Mouse (Mus musculus): ENCODE data around the gene Ppil6. TPM values are rescaled to one million over a fixed set of nuclear protein-coding genes. Genes with fewer than 3 reads are reported as not detected.

The Ppil6 gene
- total RNA-seq (2014; rRNA removed): 0.94 and 1.1 TPM in 2 replicates
- 0.09 and 0.26 TPM in 2 replicates for polyA plus RNA-seq (2012; rRNA removed)

DNA sequence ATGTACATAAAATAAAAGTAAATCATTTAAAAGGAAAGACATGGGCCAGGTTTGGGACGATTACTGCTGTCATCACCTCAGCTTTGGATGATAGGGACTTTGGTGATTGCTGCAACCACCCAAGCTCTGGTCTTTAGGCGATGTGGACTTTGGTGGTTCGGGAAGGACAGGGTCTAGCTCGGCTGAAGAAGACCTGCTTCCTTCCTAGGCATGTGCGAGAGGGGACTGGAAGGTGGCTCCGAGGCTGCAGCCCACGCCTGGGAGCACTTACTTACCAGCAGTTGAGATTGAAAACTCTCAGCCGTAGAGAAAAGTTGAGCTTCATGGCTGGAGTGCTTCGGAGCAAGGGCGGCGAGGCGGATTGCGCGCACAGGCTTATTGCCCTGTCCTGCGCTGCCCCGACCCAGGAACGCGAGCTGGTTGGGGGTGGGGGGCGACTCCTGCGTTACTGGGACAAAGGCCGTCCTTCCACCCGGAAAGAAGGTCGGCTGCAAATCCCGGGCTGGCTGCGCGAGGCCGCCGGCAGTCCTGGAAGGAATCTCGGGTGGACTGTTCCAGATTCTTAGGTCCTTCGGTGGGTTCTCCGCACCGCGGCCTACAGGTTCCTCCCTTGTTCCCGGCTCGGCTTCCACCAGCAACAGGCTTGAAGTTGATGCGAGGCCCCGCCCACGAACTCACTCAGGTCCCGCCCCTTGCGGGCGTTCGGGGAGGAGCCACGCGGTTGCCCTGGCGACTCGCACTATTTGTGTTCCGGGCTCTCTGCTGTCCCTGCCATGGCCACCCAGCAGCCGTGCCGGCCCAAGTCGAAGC is at the start of gene Ppil6, which contains the start of gene Smpd2:
TSS of gene Ppil6 (plus strand) at position 732 of the 810 bp plus-strand sequence.
TSS of gene Smpd2 (minus strand) at position 662 of the 810 bp plus-strand sequence.
- TF ChIP-seq CTCF (IDR thresholded peaks at IDR 0.05; ENCODE audit: low read depth, low read length) (no peak), POLR2A (IDR thresholded peaks at IDR 0.05; ENCODE audit: extremely low read depth, insufficient read depth, low read length) (peak; percentile 81)
- peaks cover 3% of the 10 kb centered on the region; the same call in 1 of the 2 replicates for H3K79me2 ChIP-seq (ENCODE audit: control insufficient read depth, insufficient read depth, low read length)
- peak within 1 kb of the TSS; percentile 88 for H3K27ac ChIP-seq (replicated peaks; ENCODE audit: insufficient read depth, low read depth, low read length)
- H3K27me3 ChIP-seq (ENCODE audit: control insufficient read depth, insufficient read depth, low read length): no peaks in the 10 kb centered on the region
- DNase-seq (ENCODE audit: extremely low read depth, low read depth, low spot score): peak; percentile 79
- peaks cover 7% of the 10 kb centered on the region for H3K36me3 ChIP-seq (ENCODE audit: control insufficient read depth, insufficient read depth, low read length)
- peaks cover 14% of the 10 kb centered on the region for H3K4me1 ChIP-seq (ENCODE audit: control insufficient read depth, insufficient read depth, low read length)
- WGBS: under 1% methylated on average over 50 of the region's 50 CpGs
- H3K9ac ChIP-seq (ENCODE audit: low read depth, low read length): peak within 1 kb of the TSS; percentile 83
- peak within 1 kb of the TSS; percentile 87 for H3K4me3 ChIP-seq (ENCODE audit: insufficient read depth, low read depth, low read length)

DNA sequence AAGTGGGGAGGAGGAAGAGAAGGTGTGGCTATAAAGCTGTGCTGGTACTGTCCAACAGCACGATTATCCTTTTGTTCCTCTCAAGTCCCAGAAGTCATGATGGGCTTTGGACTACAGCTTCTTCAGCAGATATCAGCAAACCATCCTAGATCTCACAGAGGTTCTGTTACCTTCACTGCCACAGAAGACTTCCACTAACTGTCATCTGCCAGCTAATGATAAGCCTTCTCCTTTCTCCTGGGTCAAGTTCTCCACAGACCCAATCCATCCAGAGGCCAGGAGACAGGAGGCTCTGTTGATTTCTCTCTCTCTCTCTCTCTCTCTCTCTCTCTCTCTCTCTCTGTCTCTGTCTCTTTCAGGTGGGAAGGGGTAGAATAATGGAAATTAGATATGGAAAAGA is 42.0 kb upstream of the Ppil6 start:
- no peak for DNase-seq (ENCODE audit: extremely low read depth, low read depth, low spot score)
- no peak overlapping the region for H3K27ac ChIP-seq (replicated peaks; ENCODE audit: insufficient read depth, low read depth, low read length)
- no peak overlapping the region for H3K4me3 ChIP-seq (ENCODE audit: insufficient read depth, low read depth, low read length)
- peaks cover 3% of the 10 kb centered on the region; the same call in 1 of the 2 replicates for H3K36me3 ChIP-seq (ENCODE audit: control insufficient read depth, insufficient read depth, low read length)
- H3K9ac ChIP-seq (ENCODE audit: low read depth, low read length): no peak overlapping the region
- no peaks in the 10 kb centered on the region for H3K27me3 ChIP-seq (ENCODE audit: control insufficient read depth, insufficient read depth, low read length)
- H3K79me2 ChIP-seq (ENCODE audit: control insufficient read depth, insufficient read depth, low read length): peaks cover 9% of the 10 kb centered on the region; the same call in 1 of the 2 replicates
- H3K4me1 ChIP-seq (ENCODE audit: control insufficient read depth, insufficient read depth, low read length): peaks cover 16% of the 10 kb centered on the region
- TF ChIP-seq CTCF (IDR thresholded peaks at IDR 0.05; ENCODE audit: low read depth, low read length): no peak
- no peak for TF ChIP-seq POLR2A (IDR thresholded peaks at IDR 0.05; ENCODE audit: extremely low read depth, insufficient read depth, low read length)
- WGBS: 89% methylated on average over 1 of the region's 1 CpGs

DNA sequence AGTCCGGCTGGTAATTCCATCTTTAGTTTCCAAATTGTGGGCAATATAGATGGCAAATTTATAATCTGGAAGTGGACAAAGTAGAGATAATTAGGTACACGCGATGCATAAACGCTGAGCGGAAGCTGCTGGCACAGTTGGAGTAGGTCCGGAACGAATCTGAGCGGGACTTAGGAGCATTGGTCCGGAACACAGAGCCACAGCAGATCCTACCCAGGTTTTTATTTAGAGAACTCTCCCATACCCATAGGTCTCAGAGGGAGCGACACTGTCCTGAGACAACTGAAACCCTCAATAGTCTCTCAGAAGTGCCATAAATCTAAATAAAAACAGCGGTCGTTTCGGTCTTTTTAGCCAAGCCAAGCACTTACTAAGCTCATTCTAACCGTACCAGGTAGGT is 40.6 kb upstream of the Ppil6 start:
- H3K4me1 ChIP-seq (ENCODE audit: control insufficient read depth, insufficient read depth, low read length): peaks cover 16% of the 10 kb centered on the region
- H3K27ac ChIP-seq (replicated peaks; ENCODE audit: insufficient read depth, low read depth, low read length): peak overlapping the region; percentile 54
- peaks cover 9% of the 10 kb centered on the region; the same call in 1 of the 2 replicates for H3K79me2 ChIP-seq (ENCODE audit: control insufficient read depth, insufficient read depth, low read length)
- no peak for DNase-seq (ENCODE audit: extremely low read depth, low read depth, low spot score)
- peak overlapping the region; percentile 94 for H3K4me3 ChIP-seq (ENCODE audit: insufficient read depth, low read depth, low read length)
- no peaks in the 10 kb centered on the region for H3K27me3 ChIP-seq (ENCODE audit: control insufficient read depth, insufficient read depth, low read length)
- WGBS: 7% methylated on average over 14 of the region's 14 CpGs
- no peak for TF ChIP-seq CTCF (IDR thresholded peaks at IDR 0.05; ENCODE audit: low read depth, low read length)
- no peak for TF ChIP-seq POLR2A (IDR thresholded peaks at IDR 0.05; ENCODE audit: extremely low read depth, insufficient read depth, low read length)
- H3K9ac ChIP-seq (ENCODE audit: low read depth, low read length): peak overlapping the region; percentile 48; the same call in 1 of the 2 replicates
- H3K36me3 ChIP-seq (ENCODE audit: control insufficient read depth, insufficient read depth, low read length): peaks cover 3% of the 10 kb centered on the region; the same call in 1 of the 2 replicates

DNA sequence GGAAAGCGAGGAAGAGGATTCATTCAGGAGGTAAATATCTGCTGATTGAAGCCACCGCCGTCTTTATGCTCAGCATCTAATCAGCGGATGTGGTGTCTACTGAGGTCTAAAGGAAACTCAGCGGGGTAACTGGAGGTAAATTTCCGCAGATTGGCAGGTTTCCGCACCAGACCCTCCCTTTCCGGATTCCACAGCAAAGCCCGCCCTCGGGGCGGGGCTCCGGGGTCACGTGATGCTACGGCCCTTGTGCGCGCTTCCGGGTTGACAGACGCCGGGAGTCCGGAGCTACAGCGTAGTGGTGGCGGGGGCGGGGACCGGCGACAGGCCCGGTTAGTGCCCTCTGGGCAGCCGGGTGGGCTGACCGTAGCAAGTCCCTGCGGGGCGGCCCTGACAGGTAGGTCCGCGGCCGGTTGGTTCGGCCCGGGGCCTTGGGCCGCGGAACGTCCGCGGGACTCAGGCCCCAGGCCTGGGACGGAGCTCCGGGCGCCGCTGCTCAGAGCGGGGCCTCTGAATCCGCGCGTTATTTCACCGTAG is 40.0 kb upstream of the Ppil6 start, which contains the start of gene Zbtb24:
TSS of gene Zbtb24 (plus strand) at position 247 of the 534 bp plus-strand sequence.
- Histone ChIP-seq H3K9ac (ENCODE audit: low read depth, low read length) (peak within 1 kb of the TSS; percentile 94), H3K79me2 (ENCODE audit: control insufficient read depth, insufficient read depth, low read length) (peaks cover 9% of the 10 kb centered on the region; the same call in 1 of the 2 replicates), H3K4me3 (ENCODE audit: insufficient read depth, low read depth, low read length) (peak within 1 kb of the TSS; percentile 94), H3K27ac (replicated peaks; ENCODE audit: insufficient read depth, low read depth, low read length) (peak within 1 kb of the TSS; percentile 92), H3K27me3 (ENCODE audit: control insufficient read depth, insufficient read depth, low read length) (no peaks in the 10 kb centered on the region), H3K36me3 (ENCODE audit: control insufficient read depth, insufficient read depth, low read length) (peaks cover 6% of the 10 kb centered on the region), H3K4me1 (ENCODE audit: control insufficient read depth, insufficient read depth, low read length) (peaks cover 16% of the 10 kb centered on the region)
- TF ChIP-seq CTCF (IDR thresholded peaks at IDR 0.05; ENCODE audit: low read depth, low read length) (no peak), POLR2A (IDR thresholded peaks at IDR 0.05; ENCODE audit: extremely low read depth, insufficient read depth, low read length) (peak; percentile 67; the same call in 1 of the 2 replicates)
- DNase-seq (ENCODE audit: extremely low read depth, low read depth, low spot score): peak; percentile 87
- under 1% methylated on average over 49 of the region's 49 CpGs for WGBS

DNA sequence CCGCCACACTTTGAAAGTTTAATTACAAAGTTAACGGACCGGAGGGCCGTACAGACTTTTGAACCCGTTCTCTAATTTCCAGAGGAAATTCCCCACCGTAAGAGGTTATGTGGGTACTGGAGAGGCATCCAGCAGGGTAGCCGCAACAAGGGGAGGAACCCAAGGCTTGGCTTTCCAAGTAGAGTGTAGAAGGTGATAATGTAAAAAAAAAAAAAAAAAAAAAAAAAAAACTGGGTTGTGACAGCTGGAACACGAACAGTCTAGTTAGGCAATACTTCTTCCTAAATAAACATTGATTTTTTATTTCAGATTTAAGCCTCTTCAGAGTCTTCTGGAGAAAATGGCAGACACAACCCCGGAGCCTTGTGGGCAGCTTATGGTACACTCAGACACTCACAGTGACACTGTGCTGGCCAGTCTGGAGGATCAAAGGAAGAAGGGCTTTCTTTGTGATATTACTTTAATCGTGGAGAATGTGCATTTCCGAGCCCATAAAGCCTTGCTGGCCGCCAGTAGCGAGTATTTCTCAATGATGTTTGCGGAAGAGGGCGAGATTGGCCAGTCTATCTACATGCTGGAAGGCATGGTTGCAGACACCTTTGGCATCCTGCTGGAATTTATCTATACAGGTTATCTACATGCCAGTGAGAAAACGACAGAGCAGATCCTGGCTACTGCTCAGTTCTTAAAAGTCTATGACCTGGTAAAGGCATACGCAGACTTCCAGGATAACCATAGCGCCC is 39.3 kb upstream of the Ppil6 start:
- no peak for TF ChIP-seq POLR2A (IDR thresholded peaks at IDR 0.05; ENCODE audit: extremely low read depth, insufficient read depth, low read length)
- TF ChIP-seq CTCF (IDR thresholded peaks at IDR 0.05; ENCODE audit: low read depth, low read length): no peak
- DNase-seq (ENCODE audit: extremely low read depth, low read depth, low spot score): peak; percentile 91
- peak overlapping the region; percentile 94 for H3K4me3 ChIP-seq (ENCODE audit: insufficient read depth, low read depth, low read length)
- peak overlapping the region; percentile 92 for H3K27ac ChIP-seq (replicated peaks; ENCODE audit: insufficient read depth, low read depth, low read length)
- H3K27me3 ChIP-seq (ENCODE audit: control insufficient read depth, insufficient read depth, low read length): no peaks in the 10 kb centered on the region
- H3K36me3 ChIP-seq (ENCODE audit: control insufficient read depth, insufficient read depth, low read length): peaks cover 14% of the 10 kb centered on the region
- 13% methylated on average over 18 of the region's 18 CpGs for WGBS
- H3K4me1 ChIP-seq (ENCODE audit: control insufficient read depth, insufficient read depth, low read length): peaks cover 16% of the 10 kb centered on the region
- peaks cover 9% of the 10 kb centered on the region; the same call in 1 of the 2 replicates for H3K79me2 ChIP-seq (ENCODE audit: control insufficient read depth, insufficient read depth, low read length)
- H3K9ac ChIP-seq (ENCODE audit: low read depth, low read length): peak overlapping the region; percentile 94

All from liver, adult 2 months (tissue).